Mouse (Mus musculus): ENCODE results near the gene Plekhd1.

Gene Plekhd1

GRCm38 (mm10) chr12:80701332-80701731, 8.9 kb downstream of the Plekhd1 start:
- DNase-seq: no peak

GRCm38 (mm10) chr12:80706208-80706914, 14.0 kb downstream of the Plekhd1 start:
- no peak for DNase-seq

GRCm38 (mm10) chr12:80706915-80707604, 14.7 kb downstream of the Plekhd1 start:
- DNase-seq: no peak

GRCm38 (mm10) chr12:80715915-80716314, 23.5 kb downstream of the Plekhd1 start:
- no peak for DNase-seq

- DNase-seq: no peak
Measured at GRCm38 (mm10) chr12:80719141-80719540, 26.8 kb downstream of the Plekhd1 start.

- no peak for DNase-seq
Measured at GRCm38 (mm10) chr12:80720507-80720906, 28.1 kb downstream of the Plekhd1 start.

GRCm38 (mm10) chr12:80721458-80721857, 29.1 kb downstream of the Plekhd1 start:
- no peak for DNase-seq

- DNase-seq: peak; percentile 95
Measured at GRCm38 (mm10) chr12:80724853-80725559, 32.6 kb downstream of the Plekhd1 start.

- no peak for DNase-seq
Measured at GRCm38 (mm10) chr12:80728207-80728606, 35.8 kb downstream of the Plekhd1 start.

GRCm38 (mm10) chr12:80728814-80729213, 36.4 kb downstream of the Plekhd1 start:
- no peak for DNase-seq

- no peak for DNase-seq
Measured at GRCm38 (mm10) chr12:80729758-80730530, 37.6 kb downstream of the Plekhd1 start.

GRCm38 (mm10) chr12:80730567-80730966, 38.2 kb downstream of the Plekhd1 start:
- DNase-seq: peak; percentile 37

- DNase-seq: no peak
Measured at GRCm38 (mm10) chr12:80734526-80735470, 42.4 kb downstream of the Plekhd1 start.

- DNase-seq: no peak
Measured at GRCm38 (mm10) chr12:80736464-80737282, 44.3 kb downstream of the Plekhd1 start.

GRCm38 (mm10) chr12:80737283-80737600, 44.9 kb downstream of the Plekhd1 start:
- DNase-seq: no peak

GRCm38 (mm10) chr12:80739482-80739881, 47.1 kb downstream of the Plekhd1 start:
- DNase-seq: peak; percentile 48

- no peak for DNase-seq
Measured at GRCm38 (mm10) chr12:80744614-80745013, 52.2 kb downstream of the Plekhd1 start.

- DNase-seq: no peak
Measured at GRCm38 (mm10) chr12:80746031-80746813, 53.8 kb downstream of the Plekhd1 start.

GRCm38 (mm10) chr12:80751556-80751955, 59.2 kb downstream of the Plekhd1 start:
- no peak for DNase-seq

Measured in kidney, adult 9 months (tissue).